Mouse (Mus musculus) MEL (cell line): ENCODE data around the gene Vsig10. TPM values are rescaled to one million over a fixed set of nuclear protein-coding genes. Genes with fewer than 3 reads are reported as not detected.

Experiments
- DNase-seq: peaks from one replicate; pipeline ENCODE4 v3.0.0; 2011; ENCODE audit warnings: low read depth, low spot score
- H3K27ac ChIP-seq: 2 replicates; pipeline ENCODE4 v1.5.1; 2012; ENCODE audit warnings: low read depth, mild to moderate bottlenecking, control low read depth, low read length, moderate library complexity; ENCODE audit not compliant: control insufficient read depth
- H3K27me3 ChIP-seq, 2 experiments: fragments of 150-350 bp in 1 of 2; sonication (generic) in 1 of 2; 2 replicates each; pipeline ENCODE4 v1.6.1; 2012; ENCODE audit warnings: low read length in 2 of 2, mild to moderate bottlenecking in 2 of 2, improper control_type of control experiment in 1 of 2, moderate library complexity in 1 of 2; ENCODE audit not compliant: insufficient read depth in 2 of 2, control insufficient read depth in 1 of 2
- H3K36me3 ChIP-seq, 2 experiments: 2 replicates each; pipeline ENCODE4 v1.6.1; 2012 to 2014; ENCODE audit warnings: low read length in 2 of 2, improper control_type of control experiment in 1 of 2, inconsistent platforms in 1 of 2, mild to moderate bottlenecking in 1 of 2; ENCODE audit not compliant: insufficient read depth in 2 of 2, control insufficient read depth in 1 of 2
- H3K4me1 ChIP-seq, 2 experiments: fragments of 150-350 bp in 1 of 2; sonication (generic) in 1 of 2; 2 replicates each; pipeline ENCODE4 v1.6.1; 2012; ENCODE audit warnings: low read length in 2 of 2, improper control_type of control experiment in 1 of 2, mild to moderate bottlenecking in 1 of 2; ENCODE audit not compliant: insufficient read depth in 2 of 2, control insufficient read depth in 1 of 2
- H3K4me3 ChIP-seq, 2 experiments: fragments of 150-350 bp in 1 of 2; sonication (generic) in 1 of 2; 2 replicates each; pipeline ENCODE4 v1.5.1; 2012; ENCODE audit warnings: low read depth in 2 of 2, low read length in 2 of 2, mild to moderate bottlenecking in 2 of 2, moderate library complexity in 2 of 2, control low read depth in 1 of 2, improper control_type of control experiment in 1 of 2; ENCODE audit not compliant: control insufficient read depth in 1 of 2, insufficient read depth in 1 of 2
- H3K79me2 ChIP-seq: 2 replicates; pipeline ENCODE4 v1.6.1; 2012; ENCODE audit warnings: mild to moderate bottlenecking, low read length, moderate library complexity; ENCODE audit not compliant: control insufficient read depth, poor library complexity, insufficient read depth
- H3K9ac ChIP-seq: 2 replicates; pipeline ENCODE4 v1.6.1; 2012; ENCODE audit warnings: low read depth, mild to moderate bottlenecking, control low read depth, low read length, moderate library complexity; ENCODE audit not compliant: control insufficient read depth, poor library complexity, severe bottlenecking
- H3K9me3 ChIP-seq: fragments of 150-350 bp; sonication (generic); replicated peaks from 2 replicates; pipeline ENCODE4 v1.6.1; 2012; ENCODE audit warnings: mild to moderate bottlenecking, low read length, improper control_type of control experiment, moderate library complexity; ENCODE audit not compliant: insufficient read depth
- CHD2 ChIP-seq: IDR thresholded peaks from 2 replicates; pipeline ENCODE4 v1.6.1; 2011; ENCODE audit warnings: low read length, improper control_type of control experiment
- CTCF ChIP-seq, 3 experiments: IDR thresholded peaks in 2 of 3; conservative IDR thresholded peaks in 1 of 3; 2 replicates each; pipeline ENCODE4 v1.5.1; 2011 to 2012; ENCODE audit warnings: low read length in 3 of 3, low read depth in 2 of 3, mild to moderate bottlenecking in 2 of 3, improper control_type of control experiment in 1 of 3, inconsistent platforms in 1 of 3, mixed read lengths in 1 of 3, moderate library complexity in 1 of 3; ENCODE audit not compliant: control insufficient read depth in 1 of 3, insufficient read depth in 1 of 3, poor library complexity in 1 of 3, severe bottlenecking in 1 of 3
- ELF1 ChIP-seq: IDR thresholded peaks from 2 replicates; pipeline ENCODE4 v1.6.1; 2014; ENCODE audit warnings: low read depth, mild to moderate bottlenecking, inconsistent platforms, low read length, improper control_type of control experiment, moderate library complexity
- EP300 ChIP-seq, 2 experiments: IDR thresholded peaks; 2 replicates each; pipeline ENCODE4 v1.6.1; 2011; ENCODE audit warnings: improper control_type of control experiment in 2 of 2, low read length in 2 of 2, low read depth in 1 of 2, mild to moderate bottlenecking in 1 of 2
- ETS1 ChIP-seq: IDR thresholded peaks from 2 replicates; pipeline ENCODE4 v1.6.1; 2012; ENCODE audit warnings: low read depth, mild to moderate bottlenecking, inconsistent platforms, low read length, improper control_type of control experiment, moderate library complexity
- KAT2A ChIP-seq: conservative IDR thresholded peaks from 2 replicates; pipeline ENCODE4 v1.6.1; 2012; ENCODE audit warnings: low read depth, low read length, improper control_type of control experiment, inconsistent platforms
- MAX ChIP-seq: IDR thresholded peaks from 2 replicates; pipeline ENCODE4 v1.6.1; 2011; ENCODE audit warnings: low read length, improper control_type of control experiment
- MEF2A ChIP-seq: IDR thresholded peaks from 2 replicates; pipeline ENCODE4 v1.6.1; 2014; ENCODE audit warnings: low read depth, mild to moderate bottlenecking, inconsistent platforms, low read length, improper control_type of control experiment; ENCODE audit not compliant: poor library complexity, insufficient replicate concordance, severe bottlenecking; ENCODE audit errors: extremely low read depth
- MYC ChIP-seq: IDR thresholded peaks from 2 replicates; pipeline ENCODE4 v1.6.1; 2011; ENCODE audit warnings: low read depth, mild to moderate bottlenecking, low read length, improper control_type of control experiment, moderate library complexity
- POLR2AphosphoS2 ChIP-seq: IDR thresholded peaks from 2 replicates; pipeline ENCODE4 v1.6.1; 2011; ENCODE audit warnings: low read length, improper control_type of control experiment
- RCOR1 ChIP-seq: IDR thresholded peaks from 2 replicates; pipeline ENCODE4 v1.6.1; 2012; ENCODE audit warnings: low read depth, mild to moderate bottlenecking, inconsistent platforms, low read length, improper control_type of control experiment
- SIN3A ChIP-seq: IDR thresholded peaks from 2 replicates; pipeline ENCODE4 v1.6.1; 2012; ENCODE audit warnings: low read length, improper control_type of control experiment, inconsistent platforms
- SMC3 ChIP-seq: IDR thresholded peaks from 2 replicates; pipeline ENCODE4 v1.6.1; 2011; ENCODE audit warnings: low read depth, low read length, improper control_type of control experiment
- TCF12 ChIP-seq: IDR thresholded peaks from 2 replicates; pipeline ENCODE4 v1.6.1; 2014; ENCODE audit warnings: low read depth, mild to moderate bottlenecking, inconsistent platforms, low read length, improper control_type of control experiment, moderate library complexity
- UBTF ChIP-seq: IDR thresholded peaks from 2 replicates; pipeline ENCODE4 v1.6.1; 2012; ENCODE audit warnings: low read depth, mild to moderate bottlenecking, inconsistent platforms, low read length, improper control_type of control experiment, moderate library complexity, borderline replicate concordance; ENCODE audit not compliant: insufficient read depth
- USF2 ChIP-seq, 2 experiments: IDR thresholded peaks; 2 replicates each; pipeline ENCODE4 v1.6.1; 2011 to 2012; ENCODE audit warnings: improper control_type of control experiment in 2 of 2, low read length in 2 of 2, borderline replicate concordance in 1 of 2, inconsistent platforms in 1 of 2, low read depth in 1 of 2, mild to moderate bottlenecking in 1 of 2; ENCODE audit not compliant: insufficient read depth in 1 of 2
- ZC3H11A ChIP-seq: IDR thresholded peaks from 2 replicates; pipeline ENCODE4 v1.6.1; 2012; ENCODE audit warnings: low read depth, mild to moderate bottlenecking, inconsistent platforms, low read length, improper control_type of control experiment
- ZKSCAN1 ChIP-seq: IDR thresholded peaks from 2 replicates; pipeline ENCODE4 v1.6.1; 2012; ENCODE audit warnings: low read depth, mild to moderate bottlenecking, inconsistent platforms, low read length, improper control_type of control experiment, moderate library complexity
- ZNF384 ChIP-seq: IDR thresholded peaks from 2 replicates; pipeline ENCODE4 v1.6.1; 2012; ENCODE audit warnings: low read depth, mild to moderate bottlenecking, inconsistent platforms, low read length, improper control_type of control experiment
- polyA plus RNA-seq, 2 experiments: library from polyadenylated mRNA; stranded (reverse) in 1 of 2; unstranded in 1 of 2; fragments of >175 nt in 1 of 2; fragments of >200 nt in 1 of 2; gene quantifications; 2 replicates each; pipeline versions ENCODE4 v1.2.1 to v1.2.4; 2012; ENCODE audit warnings: low replicate concordance in 2 of 2, low read depth in 1 of 2; ENCODE audit not compliant: insufficient read length in 2 of 2, insufficient read depth in 1 of 2, missing spikeins in 1 of 2
- total RNA-seq: library from RNA; depleted of rRNA; stranded (reverse); fragments of 300-350 nt; gene quantifications from 2 replicates; pipeline ENCODE4 v1.2.3, GENCODE M21; 2012

Vsig10 gene
- total and polyA plus RNA-seq, 3 experiments, result 5.3 to 8.9 TPM; not detected in 1

- TF ChIP-seq MAX, result no peak
- no peak for TF ChIP-seq ZC3H11A
- no peak for TF ChIP-seq KAT2A
- TF ChIP-seq CHD2, result no peak
- no peak for TF ChIP-seq ZNF384
- TF ChIP-seq UBTF, result no peak
- TF ChIP-seq USF2 (IDR thresholded peaks at IDR 0.05; ENCODE audit: borderline replicate concordance in 1 of 2, insufficient read depth in 1 of 2, low read depth in 1 of 2, low read length in 2 of 2), result no peak
- no peak for TF ChIP-seq POLR2AphosphoS2
- no peak for TF ChIP-seq SMC3
- no peak for TF ChIP-seq MYC
- TF ChIP-seq ZKSCAN1, result no peak
- no peak for TF ChIP-seq MEF2A
- TF ChIP-seq ELF1, result no peak
- Histone ChIP-seq H3K4me3 (no peak overlapping the region), H3K9me3 (no peaks in the 10 kb centered on the region), H3K27me3 (no peaks in the 10 kb centered on the region), H3K79me2 (no peaks in the 10 kb centered on the region), H3K9ac (no peak overlapping the region), H3K4me1 (peaks cover 2 to 5% of the 10 kb centered on the region in 2 experiments; a peak in 3 of 4 replicates), H3K36me3 (peaks cover 0 to 5% of the 10 kb centered on the region in 2 experiments; a peak in 1 of 4 replicates), H3K27ac (no peak overlapping the region)
- DNase-seq, result no peak
Observed at GRCm38 (mm10) chr5:117348279-117348678, 29.4 kb downstream of the Vsig10 start.

DNA sequence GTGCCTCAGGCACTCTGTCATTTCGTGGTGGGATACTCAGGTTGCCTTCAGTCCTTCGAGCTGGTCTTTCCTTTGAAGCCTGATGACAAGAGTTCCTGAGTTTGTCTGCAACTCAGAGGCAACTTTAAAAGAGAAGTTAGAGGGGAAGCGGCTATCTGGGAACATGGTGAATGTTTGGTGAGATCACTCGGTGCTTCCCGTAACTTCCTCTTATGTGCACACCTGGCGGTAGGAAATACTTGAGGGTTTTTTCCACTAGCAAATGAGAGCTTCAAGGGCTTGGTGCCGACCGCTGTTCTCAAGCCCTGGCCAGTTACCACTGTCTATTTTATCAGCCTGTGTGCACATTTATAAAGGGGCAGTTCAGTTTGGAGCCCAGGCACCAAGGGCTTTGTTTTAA is 35.2 kb downstream of the Vsig10 start:
- no peaks in the 10 kb centered on the region for H3K27me3 ChIP-seq

More for the DNA sequence above, 35.2 kb downstream of the Vsig10 start:
- TF ChIP-seq ELF1 (0 out of 2 replicates have a peak, but pooled peaks have one; percentile 12), ZC3H11A (no peak), SIN3A (peak; percentile 7; the same call in 1 of the 2 replicates), ETS1 (peak; percentile 52), CTCF (IDR thresholded peaks at IDR 0.05 in 2 of 3, conservative IDR thresholded peaks at IDR 0.05 in 1 of 3; ENCODE audit: control insufficient read depth in 1 of 3, insufficient read depth in 1 of 3, low read depth in 2 of 3, low read length in 3 of 3, poor library complexity in 1 of 3, severe bottlenecking in 1 of 3) (no peak), TCF12 (peak; percentile 54; the same call in 1 of the 2 replicates), EP300 (IDR thresholded peaks at IDR 0.05; ENCODE audit: low read depth in 1 of 2, low read length in 2 of 2) (peak in 1 of 2 experiments; percentile 40; a peak in 2 of 4 replicates), MEF2A (no peak), RCOR1 (peak; percentile 20; the same call in 1 of the 2 replicates)
- H3K36me3 ChIP-seq, result peaks cover 0 to 21% of the 10 kb centered on the region in 2 experiments; a peak in 2 of 4 replicates
- H3K9ac ChIP-seq, result no peak overlapping the region
- DNase-seq, result peak; percentile 57
- no peaks in the 10 kb centered on the region for H3K9me3 ChIP-seq
- H3K4me1 ChIP-seq, result peaks cover 4 to 15% of the 10 kb centered on the region in 2 experiments; a peak in 3 of 4 replicates
- H3K27ac ChIP-seq, result 0 out of 2 replicates have a peak overlapping the region, but pooled peaks have one; percentile 10
- H3K4me3 ChIP-seq, result no peak overlapping the region
- peaks cover 9% of the 10 kb centered on the region for H3K79me2 ChIP-seq
